Mouse (Mus musculus) spleen, adult 18-20 months (tissue): ENCODE data around the gene Rilpl1.

ENCODE experiments used
- DNase-seq, 2 experiments: peaks; one replicate each; pipeline ENCODE4 v3.0.0; 2022; ENCODE audit warnings: mixed read lengths in 2 of 2

The Rilpl1 gene

DNA sequence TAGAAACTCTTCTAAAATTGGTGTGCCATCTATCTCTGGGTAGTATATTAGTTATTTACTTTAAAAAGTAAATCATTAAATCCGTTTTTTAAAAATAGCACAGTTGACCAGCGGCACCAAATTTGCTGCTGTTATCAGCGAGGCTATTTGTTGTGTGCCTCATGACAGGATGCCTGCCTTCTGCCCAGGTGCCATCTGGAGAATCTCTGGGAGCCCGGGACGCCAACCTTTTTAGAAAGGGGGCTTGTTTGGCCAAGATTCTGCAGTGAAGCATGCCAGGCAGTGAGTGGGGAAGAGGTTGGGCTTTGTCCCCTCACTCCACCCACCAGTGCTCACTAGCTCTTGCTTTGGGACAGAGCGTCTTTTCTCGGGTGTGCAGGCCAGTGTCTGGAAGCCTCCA, 81.1 kb downstream of the Rilpl1 start:
- DNase-seq, result no peak

DNA sequence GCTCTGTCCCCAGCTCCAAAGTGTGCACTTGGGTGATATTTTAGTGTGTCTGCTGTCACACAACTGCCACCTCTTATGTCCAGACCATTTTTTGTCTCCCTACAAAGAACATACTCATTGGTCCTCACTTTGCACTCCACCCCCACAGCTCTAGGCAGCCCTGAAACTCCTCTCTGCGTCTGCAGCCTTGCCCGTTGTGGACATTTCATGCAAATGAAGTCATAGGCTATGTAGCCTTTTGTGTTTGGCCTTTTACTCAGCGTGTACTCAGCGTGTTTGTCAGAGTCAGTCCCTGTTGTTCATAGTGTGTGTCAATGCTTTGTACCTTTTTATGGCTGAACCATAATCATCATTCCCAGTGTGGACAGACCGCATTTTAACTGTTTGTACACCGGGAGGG, 81.7 kb downstream of the Rilpl1 start:
- no peak for DNase-seq

DNA sequence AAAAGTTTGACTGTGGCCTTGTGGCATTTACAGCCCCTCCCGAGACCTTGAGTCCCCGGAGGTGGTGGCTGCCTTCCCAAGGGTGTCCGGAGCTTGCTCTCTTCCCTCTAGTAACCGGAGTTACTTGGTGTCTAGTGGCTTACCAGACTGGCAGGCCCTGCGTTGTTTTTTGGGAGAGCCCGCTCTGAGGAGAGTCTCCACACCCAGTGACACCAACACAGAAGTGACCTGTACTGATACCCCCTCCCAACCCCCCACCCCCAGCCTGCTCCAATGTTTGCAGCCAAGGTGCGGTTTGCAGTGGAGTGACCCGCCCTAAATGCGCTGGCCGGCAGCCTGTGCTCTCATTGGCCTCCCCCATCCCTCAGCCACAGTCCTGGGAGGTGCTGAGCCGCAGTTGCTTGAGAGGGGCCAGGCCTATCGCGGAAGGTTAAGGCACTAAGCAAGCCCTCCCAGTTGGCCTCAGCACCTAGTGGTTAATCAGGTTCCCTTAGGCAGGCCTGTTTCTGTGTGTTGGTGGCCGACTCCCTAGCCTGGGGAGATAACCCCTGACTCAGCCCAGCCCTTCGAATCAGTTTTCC, 84.8 kb downstream of the Rilpl1 start:
- no peak for DNase-seq

DNA sequence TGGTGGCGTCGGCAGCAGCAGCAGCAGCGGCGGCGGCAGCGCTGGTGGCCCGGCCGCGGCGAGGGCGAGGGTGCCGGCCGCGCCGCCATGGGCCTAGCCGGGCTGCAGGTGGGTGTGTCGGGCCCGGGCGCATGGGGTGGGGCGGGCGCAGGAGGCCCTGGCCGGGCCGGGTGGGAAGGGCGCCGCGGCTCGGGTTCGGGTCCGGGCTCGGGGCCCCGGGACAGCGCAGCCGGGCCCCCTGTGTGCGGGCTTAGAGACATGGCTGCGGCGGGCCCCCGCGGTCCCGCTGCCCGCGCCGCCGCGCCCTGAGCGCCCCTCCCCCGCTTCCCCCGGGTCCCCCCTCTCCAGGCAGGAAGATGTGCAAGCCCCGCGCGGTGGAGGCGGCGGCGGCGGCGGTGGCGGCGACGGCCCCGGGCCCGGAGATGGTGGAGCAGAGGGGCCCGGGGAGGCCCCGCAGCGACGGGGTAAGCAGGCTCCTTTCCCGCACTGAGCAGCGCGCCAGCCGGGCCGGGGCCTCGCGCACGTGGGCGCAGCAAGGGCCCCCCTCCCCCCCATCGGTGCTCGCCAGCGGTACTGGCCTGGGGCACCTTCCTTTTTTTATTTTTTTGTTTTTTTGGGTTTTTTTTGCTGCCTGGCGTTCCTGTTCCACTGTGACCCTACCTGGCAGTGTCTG, 85.4 kb downstream of the Rilpl1 start:
- peak; percentile 41 to 67 for DNase-seq

DNA sequence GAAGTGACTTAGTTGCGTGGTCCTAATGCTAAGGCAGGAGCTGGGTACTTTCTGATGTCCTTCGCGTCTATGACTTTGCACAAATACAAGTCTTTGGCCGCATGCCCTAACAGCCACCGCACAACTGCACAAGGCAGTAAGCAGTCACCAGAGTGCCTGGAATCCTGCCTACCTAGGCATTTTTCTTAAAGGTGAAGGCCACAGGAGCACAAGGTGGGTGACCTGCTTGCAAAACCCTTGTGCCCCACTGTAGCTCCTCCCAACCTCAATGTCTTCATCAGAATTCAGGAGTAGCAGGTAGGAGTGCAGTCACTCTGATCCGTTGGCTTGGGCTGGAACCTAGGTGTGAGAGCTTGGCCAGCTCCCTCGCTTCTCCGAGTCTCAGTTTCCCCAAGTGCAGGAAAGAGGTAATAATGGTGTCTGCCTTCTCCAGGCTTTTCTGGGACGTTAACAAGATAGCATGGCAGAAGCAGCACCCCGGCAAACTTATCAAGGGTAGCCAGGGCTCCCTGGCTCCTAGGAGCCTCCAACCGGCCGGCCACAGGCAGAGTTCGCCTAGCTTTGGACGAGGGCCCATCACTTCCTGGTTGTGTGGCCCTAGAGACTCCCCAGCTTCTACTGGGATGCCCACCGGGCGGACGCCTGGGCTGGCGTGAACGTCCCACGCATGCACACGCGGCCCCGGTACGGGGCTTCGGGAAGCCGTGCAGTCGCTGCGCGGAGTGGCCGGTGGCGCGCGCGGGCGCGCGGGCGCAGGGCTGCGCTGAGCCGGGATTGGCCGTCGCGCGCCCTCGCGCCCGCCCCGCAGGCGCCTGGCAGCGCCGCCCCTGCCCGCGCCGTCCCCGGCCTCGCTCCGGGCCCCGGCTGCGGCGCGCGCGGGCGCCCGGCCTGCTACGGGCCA, 86.3 kb downstream of the Rilpl1 start:
- DNase-seq, result peak; percentile 59 to 76

DNA sequence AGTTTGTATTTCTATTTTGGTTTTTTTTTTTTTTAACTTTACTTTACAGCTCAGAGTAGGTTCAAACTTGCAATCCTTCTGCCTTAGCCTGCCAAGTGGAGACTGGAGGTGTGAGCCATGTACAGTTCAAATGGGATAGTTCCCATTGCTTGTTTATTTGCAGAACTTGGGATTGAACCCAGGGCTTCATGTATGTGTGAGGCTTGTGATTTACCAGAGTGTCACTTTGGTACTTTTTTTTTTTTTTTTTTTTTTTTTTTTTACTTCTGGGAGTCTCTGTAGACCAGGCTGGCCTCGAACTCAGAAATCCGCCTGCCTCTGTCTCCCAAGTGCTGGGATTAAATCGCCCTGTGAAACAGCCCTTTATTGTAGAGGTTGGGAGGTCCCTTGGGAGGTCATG, 87.0 kb downstream of the Rilpl1 start:
- DNase-seq, result no peak
